Mouse (Mus musculus) thymus, adult 2 months (tissue): ENCODE data around the gene Olfr161.

Experiments used
- CTCF ChIP-seq: fragments of 200-500 bp; IDR thresholded peaks from 2 replicates; pipeline ENCODE4 v1.5.1; 2012; ENCODE audit warnings: mild to moderate bottlenecking, control low read depth, low read length, moderate library complexity, borderline replicate concordance; ENCODE audit not compliant: control insufficient read depth, poor library complexity, insufficient read depth; ENCODE audit errors: extremely low read depth
- POLR2A ChIP-seq: fragments of 200-500 bp; IDR thresholded peaks from 2 replicates; pipeline ENCODE4 v1.6.1; 2012; ENCODE audit warnings: mild to moderate bottlenecking, low read length, control low read depth, moderate library complexity; ENCODE audit not compliant: control insufficient read depth, poor library complexity, insufficient read depth; ENCODE audit errors: extremely low read depth

- no peak for TF ChIP-seq CTCF
- no peak for TF ChIP-seq POLR2A
Observed at GRCm38 (mm10) chr16:3563553-3563952, 27.3 kb upstream of the Olfr161 start.
